Mouse (Mus musculus): ENCODE data around the gene Topors. TPM values are rescaled to one million over a fixed set of nuclear protein-coding genes. Genes with fewer than 3 reads are reported as not detected.

Topors gene
- total RNA-seq, 2 experiments from 2014 or later = 9.0 to 10.7 TPM

DNA sequence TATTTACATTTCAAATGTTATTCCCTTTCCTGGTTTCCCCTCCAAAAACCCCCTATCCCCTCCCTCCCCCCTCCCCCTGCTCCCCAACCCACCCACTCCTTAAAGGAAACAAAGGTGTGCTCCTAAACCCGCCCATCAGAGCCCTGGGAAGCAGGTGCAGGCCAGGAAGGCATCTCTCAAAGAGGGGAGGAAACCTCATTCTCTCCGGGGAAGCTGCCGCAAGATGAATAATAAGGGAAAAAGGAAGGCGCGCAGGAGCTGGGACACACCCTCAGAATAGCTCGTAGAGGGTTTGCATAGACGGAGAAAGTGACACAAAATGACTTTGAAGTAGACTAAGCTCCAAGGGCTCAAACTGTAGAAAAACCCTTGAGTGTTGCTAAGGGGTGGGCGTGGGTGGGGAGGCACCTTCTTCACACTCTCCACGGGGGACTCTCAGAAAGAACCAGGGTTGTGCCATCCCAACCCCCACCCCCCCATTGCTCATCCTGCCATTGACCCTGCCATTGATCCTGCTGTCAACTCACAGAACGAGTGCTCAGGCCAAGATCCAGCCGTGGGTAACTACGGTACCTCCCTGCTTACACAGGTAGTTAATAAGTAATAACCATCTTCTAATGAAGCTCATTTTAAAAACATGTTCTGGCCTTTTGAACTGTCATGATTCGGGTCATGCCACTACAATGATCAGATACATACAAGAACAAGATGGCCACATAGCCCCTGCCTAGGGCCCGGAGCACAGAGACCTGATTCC lies 48.5 kb downstream of the Topors start:
- intact Hi-C loops (cut with DNase I; ENCODE audit: low total_unique reads) = no loop called here
- DNase-seq = no peak

DNA sequence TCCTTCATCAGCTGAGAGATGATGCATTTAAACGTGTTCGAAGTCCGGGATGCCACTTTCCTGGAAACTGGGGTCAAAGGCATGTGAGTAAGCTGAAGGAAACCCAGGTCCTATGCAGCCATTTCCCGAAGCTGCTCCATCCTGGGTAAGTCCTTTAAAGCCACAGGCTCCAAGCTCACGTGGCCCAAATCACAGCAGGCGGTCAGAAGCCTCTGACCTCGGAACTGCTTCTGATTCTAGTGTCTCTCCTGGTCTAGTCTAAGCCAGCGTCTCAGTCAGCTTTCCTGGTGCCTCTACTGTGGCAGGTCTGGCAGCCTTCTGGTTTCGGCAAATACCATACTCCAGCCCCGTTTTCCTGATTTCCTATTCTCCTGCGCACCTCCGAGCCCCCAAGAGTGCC lies 49.2 kb downstream of the Topors start:
- intact Hi-C loops (cut with DNase I; ENCODE audit: low total_unique reads) = no loop called here
- no peak for DNase-seq

DNA sequence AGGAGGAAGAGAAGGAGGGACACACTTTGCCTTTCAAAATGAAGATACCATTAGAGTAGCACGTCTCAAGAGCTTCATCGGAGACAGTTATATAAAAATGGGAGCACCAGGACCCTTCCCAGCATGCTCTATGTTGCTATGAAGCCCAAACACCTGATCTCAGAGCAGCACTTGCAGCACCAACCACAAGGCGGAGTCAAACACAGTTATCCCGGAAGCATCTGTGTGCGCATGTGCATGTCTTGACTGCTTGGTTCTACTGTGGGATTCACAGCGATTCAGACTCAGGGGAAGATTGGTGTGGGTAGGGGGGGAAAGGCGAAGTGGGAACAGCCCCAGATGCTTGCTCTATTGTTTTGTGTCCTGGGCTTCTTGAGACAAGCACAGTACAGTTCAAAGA lies 51.3 kb downstream of the Topors start:
- DNase-seq = no peak
- intact Hi-C loops (cut with DNase I; ENCODE audit: low total_unique reads) = loop anchor here (5.0 kb wide), 1 partner anchor 69 kb away; no protein-coding TSS in a partner anchor

DNA sequence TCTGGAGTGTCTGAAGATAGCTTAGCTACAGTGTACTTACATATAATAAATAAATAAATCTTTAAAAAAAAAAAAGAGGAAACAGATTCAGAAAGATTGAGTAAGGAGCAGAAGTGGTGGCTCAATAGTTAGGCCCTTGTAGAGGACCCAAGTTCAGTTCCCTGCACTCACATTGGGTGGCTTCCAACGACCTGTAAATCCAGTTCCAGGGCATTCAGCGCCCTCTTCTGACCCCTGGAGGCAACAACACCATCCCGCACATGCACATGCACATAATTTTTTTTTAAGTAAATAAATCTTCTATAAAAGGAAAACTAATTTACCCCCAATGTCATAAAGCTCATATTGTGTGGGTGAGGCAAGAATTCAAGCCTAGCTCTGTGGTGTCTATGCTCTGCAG lies 51.7 kb downstream of the Topors start:
- no peak for DNase-seq
- intact Hi-C loops (cut with DNase I; ENCODE audit: low total_unique reads) = loop anchor here (5.0 kb wide), 1 partner anchor 69 kb away; no protein-coding TSS in a partner anchor

- intact Hi-C loops (cut with DNase I; ENCODE audit: low total_unique reads) = no loop called here
- no peak for DNase-seq
Measured at GRCm38 (mm10) chr4:40212177-40212576, 57.5 kb downstream of the Topors start.

Other genes with a start within 250 kb of the Topors start
- 10 to 100 TPM; 18.1 to 19.3 TPM for gene Aco1, start 126.8 kb downstream of the Topors start, total RNA-seq (2021)
- gene Ddx58, start 30.0 kb downstream of the Topors start, total RNA-seq (2021) = 1 to 10 TPM; 3.2 to 4.2 TPM
- gene Smim27, start 271 bp downstream of the Topors start, total RNA-seq (2021) = 10 to 100 TPM; 38.9 to 45.9 TPM
- gene Ndufb6, start 9.6 kb upstream of the Topors start, total RNA-seq (2021) = 100 to 1,000 TPM; 230 to 264 TPM
- not detected for gene Tmem215, start 202.3 kb upstream of the Topors start, total RNA-seq (2021)

Data from gastrocnemius, postnatal 14 days (tissue).